Mouse (Mus musculus) limb, embryonic 14.5 days (tissue): ENCODE measurements at regions not wholly inside any gene's neighbourhood (a gene's known extent, or its start where the extent isn't known, plus 50 kb on each side); places are given as distances from the start of the nearest gene placed in this dataset.

Experiments used
- ATAC-seq: fragments of 200-750 bp; cut with Nextera tagmentation; 2 replicates; pipeline ENCODE4 v1.8.0; 2017; ENCODE audit warnings: low read depth, moderate number of reproducible peaks, moderate TSS enrichment; ENCODE audit not compliant: low FRiP score
- DNase-seq: peaks from one replicate; pipeline ENCODE4 v3.0.0-alpha.2; 2015; ENCODE audit warnings: low spot score
- H3K27ac ChIP-seq: fragments of 300-500 bp; sonication (generic); replicated peaks from 2 replicates; pipeline ENCODE4 v1.5.1; 2014; ENCODE audit warnings: low read depth, mild to moderate bottlenecking, low read length, moderate library complexity, mixed read lengths
- H3K27me3 ChIP-seq: fragments of 300-500 bp; sonication (generic); 2 replicates; pipeline ENCODE4 v1.6.1; 2014; ENCODE audit warnings: low read length, mixed read lengths; ENCODE audit not compliant: control insufficient read depth, insufficient read depth
- H3K36me3 ChIP-seq: fragments of 300-500 bp; sonication (generic); 2 replicates; pipeline ENCODE4 v1.6.1; 2014; ENCODE audit warnings: mild to moderate bottlenecking, low read length, moderate library complexity, mixed read lengths; ENCODE audit not compliant: control insufficient read depth, insufficient read depth
- H3K4me1 ChIP-seq: fragments of 300-500 bp; sonication (generic); 2 replicates; pipeline ENCODE4 v1.6.1; 2014; ENCODE audit warnings: antibody characterized with exemption, low read length, mixed read lengths; ENCODE audit not compliant: control insufficient read depth, insufficient read depth
- H3K4me2 ChIP-seq: fragments of 300-500 bp; sonication (generic); replicated peaks from 2 replicates; pipeline ENCODE4 v1.6.1; 2014; ENCODE audit warnings: low read depth, mild to moderate bottlenecking, low read length, moderate library complexity; ENCODE audit not compliant: severe bottlenecking
- H3K4me3 ChIP-seq: fragments of 300-500 bp; sonication (generic); replicated peaks from 2 replicates; pipeline ENCODE4 v1.5.1; 2014; ENCODE audit warnings: low read length
- H3K9ac ChIP-seq: fragments of 300-500 bp; sonication (generic); 2 replicates; pipeline ENCODE4 v1.6.1; 2014; ENCODE audit warnings: mild to moderate bottlenecking, low read depth, low read length, moderate library complexity; ENCODE audit not compliant: severe bottlenecking
- H3K9me3 ChIP-seq: fragments of 300-500 bp; sonication (generic); 2 replicates; pipeline ENCODE4 v1.6.1; 2016; ENCODE audit warnings: low read length; ENCODE audit not compliant: control insufficient read depth
- POLR2A ChIP-seq: fragments of 200-500 bp; IDR thresholded peaks from 2 replicates; pipeline ENCODE4 v1.8.0; 2012; ENCODE audit warnings: inconsistent platforms, mild to moderate bottlenecking, moderate library complexity, borderline replicate concordance; ENCODE audit not compliant: insufficient read depth, insufficient read length; ENCODE audit errors: extremely low read depth
- WGBS: fragments of 180-500 bp; shearing (Covaris S2); extraction: QIAGEN DNeasy Blood & Tissue Kit; methylation state at CpG from one replicate; pipeline ENCODE4 v1.1.7; 2014; 5-methylcytosine and 5-hydroxymethylcytosine counted together

- no peak overlapping the region for H3K4me3 ChIP-seq
- H3K27me3 ChIP-seq = no peaks in the 10 kb centered on the region
- no peak overlapping the region for H3K4me2 ChIP-seq
- no peak overlapping the region for H3K27ac ChIP-seq
- no peaks in the 10 kb centered on the region for H3K36me3 ChIP-seq
- H3K9me3 ChIP-seq = no peaks in the 10 kb centered on the region
- H3K9ac ChIP-seq = no peak overlapping the region
- DNase-seq = peak; percentile 49
- no peak for ATAC-seq
- TF ChIP-seq POLR2A = no peak
- no peaks in the 10 kb centered on the region for H3K4me1 ChIP-seq
Observed at GRCm38 (mm10) chr10:110650851-110651250, 94.4 kb upstream of the E2f7 start.

- H3K4me2 ChIP-seq = no peak overlapping the region
- no peaks in the 10 kb centered on the region for H3K9me3 ChIP-seq
- H3K4me1 ChIP-seq = no peaks in the 10 kb centered on the region
- H3K27me3 ChIP-seq = no peaks in the 10 kb centered on the region
- no peak overlapping the region for H3K27ac ChIP-seq
- no peak overlapping the region for H3K4me3 ChIP-seq
- no peak for TF ChIP-seq POLR2A
- H3K9ac ChIP-seq = no peak overlapping the region
- 62% methylated on average over 6 of the region's 6 CpGs for WGBS
- ATAC-seq (no peak), DNase-seq (no peak)
- H3K36me3 ChIP-seq = no peaks in the 10 kb centered on the region
Observed at GRCm38 (mm10) chr10:110654070-110654469, 91.2 kb upstream of the E2f7 start.

GRCm38 (mm10) chr10:110658153-110658695 lies 87.0 kb upstream of the E2f7 start:
- ATAC-seq (no peak), DNase-seq (no peak)
- Histone ChIP-seq H3K27me3 (no peaks in the 10 kb centered on the region), H3K27ac (no peak overlapping the region), H3K4me3 (no peak overlapping the region), H3K9me3 (no peaks in the 10 kb centered on the region), H3K4me2 (no peak overlapping the region), H3K4me1 (no peaks in the 10 kb centered on the region), H3K36me3 (no peaks in the 10 kb centered on the region), H3K9ac (no peak overlapping the region)
- WGBS = 86% methylated on average over 4 of the region's 4 CpGs
- no peak for TF ChIP-seq POLR2A

GRCm38 (mm10) chr10:110676503-110676902 lies 68.7 kb upstream of the E2f7 start:
- Histone ChIP-seq H3K36me3 (no peaks in the 10 kb centered on the region), H3K9me3 (no peaks in the 10 kb centered on the region), H3K4me1 (no peaks in the 10 kb centered on the region), H3K4me3 (no peak overlapping the region), H3K27me3 (no peaks in the 10 kb centered on the region), H3K9ac (no peak overlapping the region), H3K4me2 (no peak overlapping the region), H3K27ac (no peak overlapping the region)
- no peak for TF ChIP-seq POLR2A
- ATAC-seq (no peak), DNase-seq (peak; percentile 86)
- WGBS = 62% methylated on average over 4 of the region's 4 CpGs
